14 mouse cellular contexts compared by ENCODE assay signal in genomic region chr10:81546332-81546731, GRCm38 (mm10). TPM values are rescaled to one million over a fixed set of nuclear protein-coding genes. Genes with fewer than 3 reads are reported as not detected.
A peak's percentile ranks its signal among the peaks of the same experiment; 100 is the strongest.
DNase-seq lines count a peak whose midpoint lies in the region; ATAC-seq and TF ChIP-seq lines count a peak whose summit lies in the region.
"Had no signal": no experiment of that assay in that cellular context is flagged by ENCODE, and none has a peak within 500 bp of the region (broad histone marks: within the 10 kb centered on the region; RNA-seq: fewer than 3 reads in every experiment).

No protein-coding gene starts in this region.

- H3K9me3 ChIP-seq in kidney, embryonic 14.5 days (ENCODE audit: control insufficient read depth, low read length), result no peaks in the 10 kb centered on the region
- no peaks in the 10 kb centered on the region for H3K9me3 ChIP-seq in intestine, embryonic 16.5 days (ENCODE audit: control insufficient read depth, low read length)
- H3K9me3 ChIP-seq: midbrain, embryonic 15.5 days had no signal

- H3K9ac ChIP-seq in kidney, embryonic 14.5 days (ENCODE audit: low read depth, low read length), result 0 out of 2 replicates have a peak overlapping the region, but pooled peaks have one; percentile 12
- H3K9ac ChIP-seq in intestine, embryonic 16.5 days (ENCODE audit: low read depth, low read length), result peak overlapping the region; percentile 61

- H3K27me3 ChIP-seq in cerebellum, adult 2 months (ENCODE audit: control insufficient read depth, insufficient read depth, low read length), result no peaks in the 10 kb centered on the region
- H3K27me3 ChIP-seq in kidney, embryonic 14.5 days (ENCODE audit: control insufficient read depth, insufficient read depth, low read length), result no peaks in the 10 kb centered on the region
- H3K27me3 ChIP-seq in kidney, adult 2 months (replicated peaks; ENCODE audit: control insufficient read depth, insufficient read depth, low read length), result no peaks in the 10 kb centered on the region
- no peaks in the 10 kb centered on the region for H3K27me3 ChIP-seq in intestine, embryonic 16.5 days (replicated peaks; ENCODE audit: control insufficient read depth, insufficient read depth, low read length)
- H3K27me3 ChIP-seq: midbrain, embryonic 15.5 days had no signal

- peak; percentile 53 for DNase-seq in cerebellum, adult 9-10 months
- no peak for DNase-seq in cerebellum, adult 2 months
- no peak for DNase-seq in kidney, adult 2 months
- no peak for DNase-seq in urinary bladder, postnatal 10 days (ENCODE audit: low spot score)
- DNase-seq: adrenal gland, adult 2 months; cerebellum, postnatal 14 days; heart, postnatal 4 days; kidney, postnatal 36 days; left cerebral cortex, postnatal 4 days had no signal

- TF ChIP-seq CTCF in cerebellum, adult 2 months (IDR thresholded peaks at IDR 0.05; ENCODE audit: borderline replicate concordance, insufficient read depth, low read depth, low read length), result no peak
- TF ChIP-seq CTCF in kidney, adult 2 months (conservative IDR thresholded peaks at IDR 0.05; ENCODE audit: insufficient read depth, insufficient read length, low read depth, low read length), result no peak

- H3K4me2 ChIP-seq in kidney, embryonic 14.5 days (replicated peaks; ENCODE audit: low read depth, low read length), result no peak overlapping the region
- peak overlapping the region; percentile 44 for H3K4me2 ChIP-seq in intestine, embryonic 16.5 days (ENCODE audit: low read depth, low read length)

- H3K27ac ChIP-seq in cerebellum, adult 2 months (ENCODE audit: insufficient read depth, low read length), result no peak overlapping the region
- H3K27ac ChIP-seq in kidney, embryonic 14.5 days (ENCODE audit: low read depth, low read length), result no peak overlapping the region
- no peak overlapping the region for H3K27ac ChIP-seq in kidney, adult 2 months (ENCODE audit: insufficient read depth, low read depth, low read length)
- peak overlapping the region; percentile 98 for H3K27ac ChIP-seq in intestine, embryonic 16.5 days (ENCODE audit: low read length)

- no peak for ATAC-seq in kidney, embryonic 14.5 days (ENCODE audit: low FRiP score, low TSS enrichment)
- peak; percentile 65 for ATAC-seq in intestine, embryonic 16.5 days
- peak; percentile 27 for ATAC-seq in megakaryocyte-erythroid progenitor cell, adult 5-6 weeks (replicated peaks; ENCODE audit: low FRiP score, low TSS enrichment, poor library complexity, severe bottlenecking)
- no peak for ATAC-seq in CD4-positive, CD25-positive, alpha-beta regulatory T cell, adult 4 months

- H3K36me3 ChIP-seq in kidney, embryonic 14.5 days (ENCODE audit: control insufficient read depth, insufficient read depth, low read length), result no peaks in the 10 kb centered on the region; the same call in 1 of the 2 replicates
- no peaks in the 10 kb centered on the region for H3K36me3 ChIP-seq in kidney, adult 2 months (ENCODE audit: control insufficient read depth, insufficient read depth, low read length)
- H3K36me3 ChIP-seq in intestine, embryonic 16.5 days (ENCODE audit: control insufficient read depth, insufficient read depth, low read length), result no peaks in the 10 kb centered on the region
- H3K36me3 ChIP-seq: midbrain, embryonic 15.5 days had no signal

- 90% methylated on average over 5 of the region's 5 CpGs for WGBS in cerebellum, adult 2 months
- 76% methylated on average over 5 of the region's 5 CpGs for WGBS in kidney, embryonic 14.5 days
- 85% methylated on average over 5 of the region's 5 CpGs for WGBS in kidney, adult 2 months
- WGBS in intestine, embryonic 16.5 days, result 47% methylated on average over 5 of the region's 5 CpGs

- no peak overlapping the region for H3K4me3 ChIP-seq in cerebellum, adult 2 months (replicated peaks; ENCODE audit: insufficient read depth, low read depth, low read length)
- no peak overlapping the region for H3K4me3 ChIP-seq in kidney, embryonic 14.5 days (ENCODE audit: low read length)
- H3K4me3 ChIP-seq in kidney, adult 2 months (ENCODE audit: insufficient read depth, low read depth, low read length), result no peak overlapping the region
- H3K4me3 ChIP-seq in intestine, embryonic 16.5 days (ENCODE audit: low read length), result peak overlapping the region; percentile 32; the same call in 1 of the 2 replicates

- H3K4me1 ChIP-seq in cerebellum, adult 2 months (ENCODE audit: control insufficient read depth, insufficient read depth, low read length), result peaks cover 26% of the 10 kb centered on the region
- peaks cover 28% of the 10 kb centered on the region for H3K4me1 ChIP-seq in kidney, embryonic 14.5 days (ENCODE audit: control insufficient read depth, insufficient read depth, low read length)
- H3K4me1 ChIP-seq in kidney, adult 2 months (ENCODE audit: control insufficient read depth, insufficient read depth, low read length), result peaks cover 27% of the 10 kb centered on the region
- peaks cover 41% of the 10 kb centered on the region for H3K4me1 ChIP-seq in intestine, embryonic 16.5 days (ENCODE audit: control insufficient read depth, insufficient read depth, low read length)

- no peak for TF ChIP-seq POLR2A in cerebellum, adult 2 months (IDR thresholded peaks at IDR 0.05; ENCODE audit: borderline replicate concordance, insufficient read depth, low read length)
- TF ChIP-seq POLR2A in kidney, adult 2 months (IDR thresholded peaks at IDR 0.05; ENCODE audit: low read depth, low read length), result no peak

RNA-seq across cellular contexts. Expression of gene Gna11, which starts 1.3 kb away (rescaled TPM):
- polyA plus RNA-seq in cerebellum, adult 2 months (2012; rRNA removed), result 105 and 107 TPM in 2 replicates
- 77.7 and 89.2 TPM in 2 replicates for polyA plus RNA-seq in kidney, embryonic 14.5 days (2014; fragmentation: Nextera tagmentation; extraction: Ambion mirVana)
- 93.0 and 107 TPM in 2 replicates for polyA plus RNA-seq in kidney, adult 2 months (2012; rRNA removed)
- 296 and 339 TPM in 2 replicates for polyA plus RNA-seq in intestine, embryonic 16.5 days (2015; fragmentation: Nextera tagmentation; extraction: Ambion mirVana)
- total RNA-seq in megakaryocyte-erythroid progenitor cell, adult 5-6 weeks (2014; fragmentation: Nextera tagmentation), result 13.7 and 22.4 TPM in 2 replicates
- total RNA-seq in megakaryocyte-erythroid progenitor cell, adult 5-6 weeks (2017), result 16.0 and 57.4 TPM in 2 replicates
- 10 to 100 TPM; 28.5 to 42.5 TPM for polyA plus RNA-seq in CD4-positive, CD25-positive, alpha-beta regulatory T cell, adult 4 months (2017; shearing (Covaris generic))

RNA-seq across cellular contexts. Expression of gene Aes, which starts 13.0 kb away (rescaled TPM):
- 1,117 and 1,168 TPM in 2 replicates for polyA plus RNA-seq in cerebellum, adult 2 months (2012; rRNA removed)
- 408 and 609 TPM in 2 replicates for polyA plus RNA-seq in kidney, embryonic 14.5 days (2014; fragmentation: Nextera tagmentation; extraction: Ambion mirVana)
- 2,250 and 2,535 TPM in 2 replicates for polyA plus RNA-seq in kidney, adult 2 months (2012; rRNA removed)
- polyA plus RNA-seq in intestine, embryonic 16.5 days (2015; fragmentation: Nextera tagmentation; extraction: Ambion mirVana), result 473 and 518 TPM in 2 replicates
- total RNA-seq in megakaryocyte-erythroid progenitor cell, adult 5-6 weeks (2014; fragmentation: Nextera tagmentation), result 185 and 209 TPM in 2 replicates
- total RNA-seq in megakaryocyte-erythroid progenitor cell, adult 5-6 weeks (2017), result 162 and 206 TPM in 2 replicates
- polyA plus RNA-seq in CD4-positive, CD25-positive, alpha-beta regulatory T cell, adult 4 months (2017; shearing (Covaris generic)), result 100 to 1,000 TPM; 103 to 139 TPM

RNA-seq across cellular contexts. Expression of gene Gna15, which starts 22.3 kb away (rescaled TPM):
- 1.3 and 1.4 TPM in 2 replicates for polyA plus RNA-seq in cerebellum, adult 2 months (2012; rRNA removed)
- 0.23 and 0.60 TPM in 2 replicates for polyA plus RNA-seq in kidney, embryonic 14.5 days (2014; fragmentation: Nextera tagmentation; extraction: Ambion mirVana)
- 1.7 and 2.1 TPM in 2 replicates for polyA plus RNA-seq in kidney, adult 2 months (2012; rRNA removed)
- 1.1 and 1.5 TPM in 2 replicates for polyA plus RNA-seq in intestine, embryonic 16.5 days (2015; fragmentation: Nextera tagmentation; extraction: Ambion mirVana)
- 41.4 and 48.1 TPM in 2 replicates for total RNA-seq in megakaryocyte-erythroid progenitor cell, adult 5-6 weeks (2014; fragmentation: Nextera tagmentation)
- total RNA-seq in megakaryocyte-erythroid progenitor cell, adult 5-6 weeks (2017), result 42.6 and 45.2 TPM in 2 replicates
- 10 to 100 TPM; 28.5 to 31.9 TPM for polyA plus RNA-seq in CD4-positive, CD25-positive, alpha-beta regulatory T cell, adult 4 months (2017; shearing (Covaris generic))

RNA-seq across cellular contexts. Expression of gene Tle2, which starts 28.0 kb away (rescaled TPM):
- 282 and 321 TPM in 2 replicates for polyA plus RNA-seq in cerebellum, adult 2 months (2012; rRNA removed)
- 29.3 and 30.4 TPM in 2 replicates for polyA plus RNA-seq in kidney, embryonic 14.5 days (2014; fragmentation: Nextera tagmentation; extraction: Ambion mirVana)
- 63.7 and 93.5 TPM in 2 replicates for polyA plus RNA-seq in kidney, adult 2 months (2012; rRNA removed)
- 12.6 and 13.6 TPM in 2 replicates for polyA plus RNA-seq in intestine, embryonic 16.5 days (2015; fragmentation: Nextera tagmentation; extraction: Ambion mirVana)
- total RNA-seq in megakaryocyte-erythroid progenitor cell, adult 5-6 weeks (2014; fragmentation: Nextera tagmentation), result 4.2 and 5.9 TPM in 2 replicates
- 0.33 and 0.69 TPM in 2 replicates for total RNA-seq in megakaryocyte-erythroid progenitor cell, adult 5-6 weeks (2017)
- under 1 TPM in 1 of 2 experiments, not detected in 1; 0.78 TPM for polyA plus RNA-seq in CD4-positive, CD25-positive, alpha-beta regulatory T cell, adult 4 months (2017; shearing (Covaris generic))

RNA-seq across cellular contexts. Expression of gene S1pr4, which starts 46.4 kb away (rescaled TPM):
- 0.67 and 1.1 TPM in 2 replicates for polyA plus RNA-seq in cerebellum, adult 2 months (2012; rRNA removed)
- polyA plus RNA-seq in kidney, embryonic 14.5 days (2014; fragmentation: Nextera tagmentation; extraction: Ambion mirVana), result 0.41 and 0.54 TPM in 2 replicates
- 2.3 and 4.9 TPM in 2 replicates for polyA plus RNA-seq in kidney, adult 2 months (2012; rRNA removed)
- 0.86 and 0.99 TPM in 2 replicates for polyA plus RNA-seq in intestine, embryonic 16.5 days (2015; fragmentation: Nextera tagmentation; extraction: Ambion mirVana)
- 19.0 and 22.2 TPM in 2 replicates for total RNA-seq in megakaryocyte-erythroid progenitor cell, adult 5-6 weeks (2014; fragmentation: Nextera tagmentation)
- total RNA-seq in megakaryocyte-erythroid progenitor cell, adult 5-6 weeks (2017), result 17.2 and 18.9 TPM in 2 replicates
- polyA plus RNA-seq in CD4-positive, CD25-positive, alpha-beta regulatory T cell, adult 4 months (2017; shearing (Covaris generic)), result 10 to 100 TPM; 53.2 to 76.8 TPM

Comparison
In these comparisons a context has a peak if more than half of its experiments do, and no peak if none do; other contexts are left out.
1. ATAC-seq: peak in intestine, embryonic 16.5 days (single experiment) and megakaryocyte-erythroid progenitor cell, adult 5-6 weeks (single experiment); none in kidney, embryonic 14.5 days (single experiment) and CD4-positive, CD25-positive, alpha-beta regulatory T cell, adult 4 months (single experiment).